9 mouse cellular contexts compared by ENCODE assay signal in genomic region chr2:157914105-157914764, GRCm38 (mm10). TPM values are rescaled to one million over a fixed set of nuclear protein-coding genes. Genes with fewer than 3 reads are reported as not detected.
A peak's percentile ranks its signal among the peaks of the same experiment; 100 is the strongest.
DNase-seq lines count a peak whose midpoint lies in the region; ATAC-seq and TF ChIP-seq lines count a peak whose summit lies in the region.
"Had no signal": no experiment of that assay in that cellular context is flagged by ENCODE, and none has a peak within 500 bp of the region (broad histone marks: within the 10 kb centered on the region; RNA-seq: fewer than 3 reads in every experiment).

Vstm2l (plus strand) TSS chr2:157914653.

- no peak for TF ChIP-seq EP300 in lung, postnatal 0 days (IDR thresholded peaks at IDR 0.05)

- intact Hi-C loops in left cerebral cortex, postnatal 4 days (cut with DNase I), result loop anchor here (10.0 kb wide), 2 partner anchors 279 to 291 kb away; no protein-coding TSS in a partner anchor

- ATAC-seq in lung, embryonic 14.5 days (ENCODE audit: insufficient read depth), result no peak
- no peak for ATAC-seq in lung, postnatal 0 days

- 4% methylated on average over 54 of the region's 62 CpGs for WGBS in lung, embryonic 14.5 days
- WGBS in lung, postnatal 0 days, result 7% methylated on average over 36 of the region's 62 CpGs
- 3% methylated on average over 62 of the region's 62 CpGs for WGBS in hindbrain, embryonic 10.5 days

- no peaks in the 10 kb centered on the region for H3K4me1 ChIP-seq in lung, embryonic 14.5 days (ENCODE audit: insufficient read depth)
- no peaks in the 10 kb centered on the region for H3K4me1 ChIP-seq in lung, postnatal 0 days (ENCODE audit: insufficient read depth, low read depth, low read length)
- peaks cover 22% of the 10 kb centered on the region for H3K4me1 ChIP-seq in hindbrain, embryonic 10.5 days (replicated peaks)

- peak; percentile 47 for DNase-seq in lung, embryonic 14.5 days
- no peak for DNase-seq in lung, postnatal 0 days (ENCODE audit: low spot score)
- DNase-seq in cerebellum, postnatal 25 days, result peak; percentile 66 to 76
- peak; percentile 49 for DNase-seq in hindbrain, embryonic 10.5 days (ENCODE audit: low spot score)
- peak; percentile 72 for DNase-seq in left cerebral cortex, postnatal 4 days
- peak; percentile 84 for DNase-seq in right cerebral cortex, adult 18-20 months
- no peak for DNase-seq in urinary bladder, postnatal 14 days (ENCODE audit: low spot score)
- no peak for DNase-seq in spleen, adult 12 weeks (ENCODE audit: low spot score)

- peak within 1 kb of the TSS; percentile 23; the same call in 1 of the 2 replicates for H3K4me3 ChIP-seq in lung, embryonic 14.5 days (ENCODE audit: low read depth, low read length)
- no peak within 1 kb of the TSS for H3K4me3 ChIP-seq in lung, postnatal 0 days (ENCODE audit: low read depth, low read length)
- peak within 1 kb of the TSS; percentile 55 for H3K4me3 ChIP-seq in hindbrain, embryonic 10.5 days
- H3K4me3 ChIP-seq: myocyte had no signal

- peaks cover 33% of the 10 kb centered on the region for H3K27me3 ChIP-seq in lung, embryonic 14.5 days (ENCODE audit: insufficient read depth, low read length)
- peaks cover 33% of the 10 kb centered on the region for H3K27me3 ChIP-seq in lung, postnatal 0 days (replicated peaks; ENCODE audit: insufficient read depth, low read length)
- H3K27me3 ChIP-seq in hindbrain, embryonic 10.5 days (ENCODE audit: insufficient read depth, poor library complexity, severe bottlenecking), result peaks cover 65% of the 10 kb centered on the region

- H3K9ac ChIP-seq in lung, embryonic 14.5 days, result no peak within 1 kb of the TSS
- no peak within 1 kb of the TSS for H3K9ac ChIP-seq in lung, postnatal 0 days (replicated peaks; ENCODE audit: low read depth)

- no peak for TF ChIP-seq CTCF in lung, embryonic 14.5 days (IDR thresholded peaks at IDR 0.05; ENCODE audit: low read depth)
- TF ChIP-seq CTCF in lung, postnatal 0 days (IDR thresholded peaks at IDR 0.05), result no peak

- no peaks in the 10 kb centered on the region for H3K36me3 ChIP-seq in lung, embryonic 14.5 days (ENCODE audit: insufficient read depth)
- H3K36me3 ChIP-seq in lung, postnatal 0 days (ENCODE audit: insufficient read depth, low read length), result no peaks in the 10 kb centered on the region
- H3K36me3 ChIP-seq in hindbrain, embryonic 10.5 days, result no peaks in the 10 kb centered on the region

- H3K4me2 ChIP-seq in lung, embryonic 14.5 days, result peak within 1 kb of the TSS; percentile 52; the same call in 1 of the 2 replicates
- no peak within 1 kb of the TSS for H3K4me2 ChIP-seq in lung, postnatal 0 days (replicated peaks; ENCODE audit: low read depth, low read length)

- no peak within 1 kb of the TSS for H3K27ac ChIP-seq in lung, embryonic 14.5 days (ENCODE audit: low read depth)
- H3K27ac ChIP-seq in lung, postnatal 0 days (ENCODE audit: low read length), result no peak within 1 kb of the TSS
- peak within 1 kb of the TSS; percentile 66 for H3K27ac ChIP-seq in hindbrain, embryonic 10.5 days

- no peaks in the 10 kb centered on the region for H3K9me3 ChIP-seq in lung, embryonic 14.5 days (ENCODE audit: low read depth, low read length)
- no peaks in the 10 kb centered on the region for H3K9me3 ChIP-seq in lung, postnatal 0 days (ENCODE audit: low read length)
- H3K9me3 ChIP-seq in hindbrain, embryonic 10.5 days, result no peaks in the 10 kb centered on the region

RNA-seq across cellular contexts. Expression of gene Vstm2l, which starts in this region (rescaled TPM):
- polyA plus RNA-seq in lung, embryonic 14.5 days (2014; fragmentation: Nextera tagmentation; extraction: Ambion mirVana), result not detected in 2 replicates
- not detected in 2 replicates for polyA plus RNA-seq in lung, postnatal 0 days (2015; fragmentation: Nextera tagmentation; extraction: Ambion mirVana)
- polyA plus RNA-seq in hindbrain, embryonic 10.5 days (2016; fragmentation: Nextera tagmentation; extraction: Ambion mirVana), result 0.62 and 3.2 TPM in 2 replicates
- 100 to 1,000 TPM; 189 to 190 TPM for total RNA-seq in left cerebral cortex, postnatal 4 days (2021)
- polyA plus RNA-seq: myocyte had no signal

Comparison
In these comparisons a context has a peak if more than half of its experiments do, and no peak if none do; other contexts are left out.
1. Peak in DNase-seq, H3K4me3 ChIP-seq and H3K4me2 ChIP-seq in lung, embryonic 14.5 days; RNA of the gene not detected or under 1 TPM.
2. DNase-seq: peak in cerebellum, postnatal 25 days (2 of 2), hindbrain, embryonic 10.5 days (single experiment), left cerebral cortex, postnatal 4 days (single experiment) and right cerebral cortex, adult 18-20 months (single experiment); none in lung, postnatal 0 days (single experiment), urinary bladder, postnatal 14 days (single experiment) and spleen, adult 12 weeks (single experiment).